Mouse (Mus musculus) embryonic facial prominence, embryonic 15.5 days (tissue): ENCODE data around the gene Gamt. TPM values are rescaled to one million over a fixed set of nuclear protein-coding genes. Genes with fewer than 3 reads are reported as not detected.
A peak's percentile ranks its signal among the peaks of the same experiment; 100 is the strongest.
"Not testable (repeated sequence)": the region's sequence is repeated elsewhere in the genome, so short reads cannot be mapped to it uniquely, and the experiment has no call there.

Experiments
- ATAC-seq: fragments of 200-750 bp; cut with Nextera tagmentation; 2 replicates; pipeline ENCODE4 v1.8.0; 2017; ENCODE audit warnings: low read depth, moderate TSS enrichment; ENCODE audit not compliant: insufficient number of reproducible peaks, low FRiP score, low TSS enrichment
- H3K27ac ChIP-seq: fragments of 300-500 bp; sonication (generic); replicated peaks from 2 replicates; pipeline ENCODE4 v1.5.1; 2015; ENCODE audit warnings: mild to moderate bottlenecking, inconsistent platforms
- H3K27me3 ChIP-seq: fragments of 300-500 bp; sonication (generic); 2 replicates; pipeline ENCODE4 v1.6.1; 2015; ENCODE audit warnings: inconsistent platforms
- H3K36me3 ChIP-seq: fragments of 300-500 bp; sonication (generic); 2 replicates; pipeline ENCODE4 v1.6.1; 2015; ENCODE audit warnings: mild to moderate bottlenecking, inconsistent platforms
- H3K4me1 ChIP-seq: fragments of 300-500 bp; sonication (generic); 2 replicates; pipeline ENCODE4 v1.6.1; 2015; ENCODE audit warnings: inconsistent platforms
- H3K4me2 ChIP-seq: fragments of 300-500 bp; sonication (generic); replicated peaks from 2 replicates; pipeline ENCODE4 v1.6.1; 2015; ENCODE audit warnings: mild to moderate bottlenecking, inconsistent platforms
- H3K4me3 ChIP-seq: fragments of 300-500 bp; sonication (generic); replicated peaks from 2 replicates; pipeline ENCODE4 v1.5.1; 2015; ENCODE audit warnings: mild to moderate bottlenecking, inconsistent platforms
- H3K9ac ChIP-seq: fragments of 300-500 bp; sonication (generic); 2 replicates; pipeline ENCODE4 v1.6.1; 2015; ENCODE audit warnings: inconsistent platforms
- H3K9me3 ChIP-seq: fragments of 300-500 bp; sonication (generic); replicated peaks from 2 replicates; pipeline ENCODE4 v1.6.1; 2016; ENCODE audit warnings: inconsistent platforms
- WGBS: fragments of 180-500 bp; shearing (Covaris S2); methylation state at CpG from one replicate; pipeline ENCODE4 v1.1.7; 2015; 5-methylcytosine and 5-hydroxymethylcytosine counted together
- microRNA-seq: library from miRNA; unstranded; fragments of <30 nt; microRNA quantifications from one replicate; pipeline ENCODE4, GENCODE M21; 2016; ENCODE audit warnings: borderline number of aligned reads
- polyA plus RNA-seq: library from polyadenylated mRNA; unstranded; fragments of >200 nt; fragmentation: Nextera tagmentation; extraction: Ambion mirVana; gene quantifications from 2 replicates; pipeline ENCODE4 v1.2.1, GENCODE M21; 2015

The Gamt gene
- polyA plus RNA-seq, 1 experiment from 2014 or later, result 72.3 TPM

- Histone ChIP-seq H3K9me3 (no peaks in the 10 kb centered on the region), H3K27me3 (no peaks in the 10 kb centered on the region), H3K9ac (0 out of 2 replicates have a peak overlapping the region, but pooled peaks have one; percentile 9), H3K4me2 (peak overlapping the region; percentile 43), H3K27ac (peak overlapping the region; percentile 93), H3K36me3 (peaks cover 19% of the 10 kb centered on the region), H3K4me3 (peak overlapping the region; percentile 62), H3K4me1 (peaks cover 47% of the 10 kb centered on the region)
- no peak for ATAC-seq
- WGBS, result under 1% methylated on average over 14 of the region's 14 CpGs
Measured at GRCm38 (mm10) chr10:80226071-80226415, 34.8 kb downstream of the Gamt start.

- H3K4me3 ChIP-seq, H3K27me3 ChIP-seq, H3K36me3 ChIP-seq, H3K4me2 ChIP-seq, H3K9ac ChIP-seq, ATAC-seq, H3K9me3 ChIP-seq, H3K27ac ChIP-seq: not testable (repeated sequence)
- H3K4me1 ChIP-seq, result peaks cover 24% of the 10 kb centered on the region
- WGBS, result 83% methylated on average over 2 of the region's 2 CpGs
Measured at GRCm38 (mm10) chr10:80223137-80223536, 37.7 kb downstream of the Gamt start.

DNA sequence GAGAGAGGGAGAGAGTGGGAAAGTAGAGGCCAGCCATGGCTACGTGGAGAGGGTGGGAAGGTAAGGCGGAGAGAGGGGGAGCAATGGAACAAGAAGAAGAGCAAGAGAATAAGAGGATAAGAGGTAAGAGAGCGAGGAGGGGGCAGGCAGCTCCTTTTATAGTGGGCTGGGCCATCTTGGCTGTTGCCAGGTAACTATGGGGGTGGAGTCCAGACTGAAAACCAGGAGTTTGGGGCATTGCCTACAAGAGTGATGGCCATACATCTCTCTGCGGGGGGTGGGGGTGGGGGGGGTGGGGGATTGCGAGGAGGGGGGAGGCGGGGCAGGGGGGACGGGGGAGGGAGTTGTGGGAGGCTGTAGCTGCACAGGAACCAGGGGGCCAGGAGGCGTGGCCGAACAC, 40.1 kb downstream of the Gamt start:
- H3K4me2 ChIP-seq, result no peak overlapping the region
- H3K9ac ChIP-seq, result no peak overlapping the region
- H3K27me3 ChIP-seq, result no peaks in the 10 kb centered on the region
- H3K36me3 ChIP-seq, result no peaks in the 10 kb centered on the region
- 46% methylated on average over 8 of the region's 9 CpGs for WGBS
- H3K4me1 ChIP-seq, result peaks cover 9% of the 10 kb centered on the region
- H3K9me3 ChIP-seq, result no peaks in the 10 kb centered on the region
- H3K27ac ChIP-seq, result no peak overlapping the region
- no peak for ATAC-seq
- H3K4me3 ChIP-seq, result no peak overlapping the region

DNA sequence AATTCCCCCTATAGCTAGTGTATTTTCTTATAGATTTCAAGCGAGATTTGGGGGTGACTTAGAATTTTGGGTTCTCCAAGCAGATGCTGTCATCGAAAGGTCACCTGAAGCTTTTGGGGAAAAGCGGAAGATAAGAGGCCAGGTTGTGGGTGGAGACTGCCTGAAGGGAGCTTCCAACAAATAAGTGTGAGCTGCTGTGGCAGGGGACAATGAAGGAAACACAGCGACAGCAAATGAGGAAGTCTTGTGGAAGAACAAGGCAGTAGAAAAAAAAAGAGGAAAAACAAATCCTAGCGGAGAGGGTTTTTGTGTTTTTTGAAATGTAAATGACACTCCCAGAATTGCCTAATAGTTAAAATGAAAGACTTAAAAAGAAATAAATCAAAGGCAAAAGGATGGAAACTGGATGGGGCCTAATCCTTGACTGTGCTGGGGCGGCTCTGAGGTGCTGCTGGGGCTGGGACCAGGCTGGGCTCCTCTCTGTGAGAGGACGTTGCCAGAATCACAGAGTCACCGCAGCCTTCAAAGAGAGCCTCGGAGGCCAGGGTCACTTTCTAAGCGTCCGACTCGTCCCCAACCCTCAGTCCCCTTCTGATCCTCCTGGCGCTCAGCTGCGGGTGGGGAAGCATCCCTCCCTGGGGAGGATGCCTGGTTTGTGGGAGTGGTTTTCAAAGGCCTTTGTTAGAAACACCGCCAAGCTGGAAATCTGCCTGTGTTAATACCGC, 45.6 kb downstream of the Gamt start:
- no peaks in the 10 kb centered on the region for H3K9me3 ChIP-seq
- H3K27me3 ChIP-seq, result no peaks in the 10 kb centered on the region
- no peaks in the 10 kb centered on the region for H3K36me3 ChIP-seq
- peak overlapping the region; percentile 40 for H3K27ac ChIP-seq
- peaks cover 16% of the 10 kb centered on the region for H3K4me1 ChIP-seq
- ATAC-seq, result no peak
- H3K9ac ChIP-seq, result no peak overlapping the region
- no peak overlapping the region for H3K4me2 ChIP-seq
- H3K4me3 ChIP-seq, result no peak overlapping the region
- 23% methylated on average over 16 of the region's 16 CpGs for whole genome bisulfite sequencing

DNA sequence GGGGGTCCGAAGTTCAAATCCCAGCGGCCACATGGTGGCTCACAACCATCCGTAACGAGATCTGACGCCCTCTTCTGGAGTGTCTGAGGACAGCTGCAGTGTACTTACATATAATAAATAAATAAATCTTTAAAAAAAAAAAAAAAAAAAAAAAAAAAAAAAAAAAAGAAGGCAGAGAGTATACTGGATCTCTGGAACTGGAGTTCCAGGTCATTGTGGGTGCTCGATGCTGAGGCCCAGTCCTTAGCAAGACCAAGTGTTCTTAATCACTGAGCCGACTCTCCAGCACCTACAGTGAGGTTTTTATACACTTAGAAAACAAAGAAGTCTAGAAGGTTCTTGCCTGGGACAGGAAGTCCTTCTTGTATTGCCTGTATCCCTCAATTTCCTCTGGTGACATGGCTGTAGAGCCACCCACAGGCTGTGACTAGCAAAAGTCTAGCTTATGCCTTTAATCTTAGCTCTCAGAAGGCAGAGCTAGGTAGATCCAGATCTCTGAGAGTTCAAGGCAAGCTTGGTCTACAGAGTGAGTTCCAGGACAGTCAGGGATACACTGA, 49.2 kb downstream of the Gamt start:
- H3K36me3 ChIP-seq, H3K4me3 ChIP-seq, ATAC-seq, H3K27ac ChIP-seq, H3K9ac ChIP-seq, H3K9me3 ChIP-seq, H3K4me2 ChIP-seq, H3K27me3 ChIP-seq: not testable (repeated sequence)
- peaks cover 22% of the 10 kb centered on the region for H3K4me1 ChIP-seq
- 73% methylated on average over 7 of the region's 7 CpGs for WGBS

- no peak for ATAC-seq
- 10% methylated on average over 24 of the region's 24 CpGs for WGBS
- H3K9ac ChIP-seq, result no peak overlapping the region
Measured at GRCm38 (mm10) chr10:80208841-80209371, 51.9 kb downstream of the Gamt start.

GRCm38 (mm10) chr10:80208248-80208647, 52.6 kb downstream of the Gamt start:
- no peaks in the 10 kb centered on the region for H3K9me3 ChIP-seq

More at GRCm38 (mm10) chr10:80208841-80209371, 51.9 kb downstream of the Gamt start:
- Histone ChIP-seq H3K4me3 (peak overlapping the region; percentile 12; the same call in 1 of the 2 replicates), H3K9me3 (no peaks in the 10 kb centered on the region), H3K27ac (no peak overlapping the region), H3K36me3 (no peaks in the 10 kb centered on the region), H3K4me1 (peaks cover 7% of the 10 kb centered on the region), H3K4me2 (peak overlapping the region; percentile 27; the same call in 1 of the 2 replicates), H3K27me3 (no peaks in the 10 kb centered on the region)

More at GRCm38 (mm10) chr10:80208248-80208647, 52.6 kb downstream of the Gamt start:
- Histone ChIP-seq H3K4me2 (no peak overlapping the region), H3K4me1 (peaks cover 9% of the 10 kb centered on the region), H3K27me3 (no peaks in the 10 kb centered on the region), H3K9ac (no peak overlapping the region), H3K4me3 (no peak overlapping the region), H3K36me3 (no peaks in the 10 kb centered on the region), H3K27ac (no peak overlapping the region)
- 61% methylated on average over 4 of the region's 4 CpGs for WGBS
- ATAC-seq, result no peak

Small RNAs within 50 kb of the gene (microRNA-seq; reads per million reads assigned to microRNA genes)
- gene Mir6911, result 1.2 reads per million

Other genes with a start within 250 kb of the Gamt start
- 5.1 and 6.2 TPM in 2 replicates for gene Arhgap45, start 244.4 kb downstream of the Gamt start, polyA plus RNA-seq
- 218 and 221 TPM in 2 replicates for gene Polr2e, start 221.2 kb downstream of the Gamt start, polyA plus RNA-seq
- 503 and 528 TPM in 2 replicates for gene Gpx4, start 213.8 kb downstream of the Gamt start, polyA plus RNA-seq
- 19.4 and 19.8 TPM in 2 replicates for gene Sbno2, start 155.4 kb downstream of the Gamt start, polyA plus RNA-seq
- gene Stk11, start 145.2 kb downstream of the Gamt start, polyA plus RNA-seq, result 21.3 and 27.3 TPM in 2 replicates
- gene Atp5d, start 122.4 kb downstream of the Gamt start, polyA plus RNA-seq, result 516 and 519 TPM in 2 replicates
- 9.3 and 10.9 TPM in 2 replicates for gene Cbarp, start 120.2 kb downstream of the Gamt start, polyA plus RNA-seq
- 18.3 and 20.4 TPM in 2 replicates for gene Midn, start 112.7 kb downstream of the Gamt start, polyA plus RNA-seq
- gene Cirbp, start 95.0 kb downstream of the Gamt start, polyA plus RNA-seq, result 102 and 116 TPM in 2 replicates
- gene 1600002K03Rik, start 88.1 kb downstream of the Gamt start, polyA plus RNA-seq, result 12.0 and 13.6 TPM in 2 replicates
- gene Efna2, start 81.5 kb downstream of the Gamt start, polyA plus RNA-seq, result 30.9 and 31.8 TPM in 2 replicates
- 75.2 and 77.0 TPM in 2 replicates for gene Mum1, start 34.6 kb downstream of the Gamt start, polyA plus RNA-seq
- gene Ndufs7, start 11.9 kb downstream of the Gamt start, polyA plus RNA-seq, result 317 and 339 TPM in 2 replicates
- gene Dazap1, start 474 bp upstream of the Gamt start, polyA plus RNA-seq, result 61.2 and 64.6 TPM in 2 replicates
- 969 and 997 TPM in 2 replicates for gene Rps15, start 31.4 kb upstream of the Gamt start, polyA plus RNA-seq
- 3.4 and 5.4 TPM in 2 replicates for gene Apc2, start 35.0 kb upstream of the Gamt start, polyA plus RNA-seq
- 50.8 and 52.7 TPM in 2 replicates for gene 2310011J03Rik, start 59.5 kb upstream of the Gamt start, polyA plus RNA-seq
- 4.2 and 5.2 TPM in 2 replicates for gene Pcsk4, start 68.5 kb upstream of the Gamt start, polyA plus RNA-seq
- gene Reep6, start 68.9 kb upstream of the Gamt start, polyA plus RNA-seq, result 10.7 and 13.7 TPM in 2 replicates
- 11.5 and 11.6 TPM in 2 replicates for gene Adamtsl5, start 87.4 kb upstream of the Gamt start, polyA plus RNA-seq
- 2.0 and 2.2 TPM in 2 replicates for gene Plk5, start 95.4 kb upstream of the Gamt start, polyA plus RNA-seq
- 7.2 and 8.4 TPM in 2 replicates for gene Mex3d, start 126.6 kb upstream of the Gamt start, polyA plus RNA-seq
- 247 and 250 TPM in 2 replicates for gene Mbd3, start 138.5 kb upstream of the Gamt start, polyA plus RNA-seq
- gene Uqcr11, start 145.8 kb upstream of the Gamt start, polyA plus RNA-seq, result 659 and 673 TPM in 2 replicates
- gene Tcf3, start 172.6 kb upstream of the Gamt start, polyA plus RNA-seq, result 133 and 135 TPM in 2 replicates
- not detected in 2 replicates for gene Onecut3, start 233.8 kb upstream of the Gamt start, polyA plus RNA-seq